Mouse (Mus musculus) urinary bladder, postnatal 36 days (tissue): Measurements from ENCODE around the gene Zfp90.
A peak's percentile ranks its signal among the peaks of the same experiment; 100 is the strongest.
"Not testable (repeated sequence)": the region's sequence is repeated elsewhere in the genome, so short reads cannot be mapped to it uniquely, and the experiment has no call there.

Experiments
- DNase-seq, 2 experiments: peaks; one replicate each; pipeline ENCODE4 v3.0.0; 2022; ENCODE audit warnings: low spot score in 2 of 2, mixed read lengths in 1 of 2

Gene Zfp90

GRCm38 (mm10) chr8:106415182-106415971 is at the start of gene Zfp90:
Gene Zfp90, plus strand, starts transcription at chr8:106415327.
- peak; percentile 88 to 93 for DNase-seq

- no peak for DNase-seq
Observed at GRCm38 (mm10) chr8:106368501-106368900, 46.6 kb upstream of the Zfp90 start.

GRCm38 (mm10) chr8:106369069-106369468 is 46.1 kb upstream of the Zfp90 start:
- no peak for DNase-seq

GRCm38 (mm10) chr8:106375957-106376356 is 39.2 kb upstream of the Zfp90 start:
- DNase-seq: peak in 1 of 2 experiments; percentile 17

GRCm38 (mm10) chr8:106376862-106377261 is 38.3 kb upstream of the Zfp90 start:
- no peak for DNase-seq

GRCm38 (mm10) chr8:106378501-106379048 is 36.6 kb upstream of the Zfp90 start:
- DNase-seq: peak; percentile 16 to 40

GRCm38 (mm10) chr8:106379357-106379756 is 35.8 kb upstream of the Zfp90 start:
- DNase-seq: no peak

GRCm38 (mm10) chr8:106381026-106381425 is 34.1 kb upstream of the Zfp90 start:
- DNase-seq: no peak

GRCm38 (mm10) chr8:106387801-106388415 is 27.2 kb upstream of the Zfp90 start:
- DNase-seq: no peak

GRCm38 (mm10) chr8:106394493-106394892 is 20.6 kb upstream of the Zfp90 start:
- DNase-seq: peak in 1 of 2 experiments; percentile 72

GRCm38 (mm10) chr8:106399694-106400093 is 15.4 kb upstream of the Zfp90 start:
- DNase-seq: peak; percentile 46 to 81

GRCm38 (mm10) chr8:106400181-106400580 is 14.9 kb upstream of the Zfp90 start:
- DNase-seq: no peak

GRCm38 (mm10) chr8:106403246-106403933 is 11.7 kb upstream of the Zfp90 start:
- DNase-seq: peak; percentile 51 to 63

- DNase-seq: no peak
Observed at GRCm38 (mm10) chr8:106404825-106405224, 10.3 kb upstream of the Zfp90 start.

GRCm38 (mm10) chr8:106405810-106406209 is 9.3 kb upstream of the Zfp90 start:
- DNase-seq: no peak

- no peak for DNase-seq
Observed at GRCm38 (mm10) chr8:106410055-106410454, 5.1 kb upstream of the Zfp90 start.

- no peak for DNase-seq
Observed at GRCm38 (mm10) chr8:106410564-106410963, 4.6 kb upstream of the Zfp90 start.

- peak; percentile 41 to 51 for DNase-seq
Observed at GRCm38 (mm10) chr8:106411783-106412451, 3.2 kb upstream of the Zfp90 start.

- no peak for DNase-seq
Observed at GRCm38 (mm10) chr8:106417692-106418091, 2.6 kb downstream of the Zfp90 start.

- no peak for DNase-seq
Observed at GRCm38 (mm10) chr8:106431088-106431487, 16.0 kb downstream of the Zfp90 start.

- not testable (repeated sequence) for DNase-seq
Observed at GRCm38 (mm10) chr8:106431952-106432351, 16.8 kb downstream of the Zfp90 start.
